Mouse (Mus musculus) Patski (cell line): ENCODE data around the gene Plk4. TPM values are rescaled to one million over a fixed set of nuclear protein-coding genes. Genes with fewer than 3 reads are reported as not detected.

Source experiments
- ATAC-seq: fragments of 100-300 bp; one replicate; pipeline ENCODE4 v1.8.0; 2021
- CTCF ChIA-PET: fragments of 350-600 bp; sonication (Branson Sonifier 250); formaldehyde crosslinking; loops from one replicate; lab custom pipeline; 2022; ENCODE audit warnings: inconsistent platforms; lab: Charles Lee
- POLR2A ChIA-PET: fragments of 350-600 bp; sonication (Branson Sonifier 250); formaldehyde crosslinking; loops from one replicate; lab custom pipeline; 2022; ENCODE audit warnings: antibody characterized with exemption, inconsistent platforms; lab: Charles Lee
- DNase-seq: peaks from one replicate; pipeline ENCODE4 v3.0.0-alpha.2; 2011; ENCODE audit warnings: low read depth, low spot score
- H3K27me3 ChIP-seq: fragments of 371-371 bp; one replicate; pipeline ENCODE4 v1.5.1; 2021
- CTCF ChIP-seq: fragments of 100-300 bp; IDR thresholded peaks from one replicate; pipeline ENCODE4 v1.5.1; 2021
- in situ Hi-C: fragments of 300-500 bp; cut with MboI; formaldehyde crosslinking; loops from 3 replicates; pipeline ENCODE4 v1.11.1; 2018; ENCODE audit warnings: low pct_unique_long_range_greater_than_20kb, mixed read lengths
- polyA plus RNA-seq: library from polyadenylated mRNA; unstranded; gene quantifications from one replicate; pipeline ENCODE4 v1.2.3, GENCODE M21; 2021

The Plk4 gene
- polyA plus RNA-seq = 36.7 TPM

- ChIA-PET POLR2A (interaction anchor here (0.7 to 2.2 kb wide), 3 partner anchors 12 to 259 kb away, joined by 3 to 8 read pairs (median 7); no protein-coding TSS in a partner anchor), CTCF (interaction anchor here (0.6 to 1.6 kb wide), 4 partner anchors 8 to 26 kb away, joined by 3 read pairs; no protein-coding TSS in a partner anchor)
- in situ Hi-C loops = no loop called here
- peak; percentile 68 for ATAC-seq
- DNase-seq = peak; percentile 93
- TF ChIP-seq CTCF = no peak
- H3K27me3 ChIP-seq = no peaks in the 10 kb centered on the region
Measured at GRCm38 (mm10) chr3:40799530-40800372, at the start of gene Plk4. Gene Plk4, plus strand, starts transcription at chr3:40800019.

GRCm38 (mm10) chr3:40760746-40761145 lies 39.1 kb upstream of the Plk4 start:
- ChIA-PET CTCF (interaction anchor here (1.3 to 2.1 kb wide), 3 partner anchors 9 to 232 kb away, joined by 3 to 5 read pairs (median 5); no protein-coding TSS in a partner anchor), POLR2A (no interaction called here)
- DNase-seq = no peak
- in situ Hi-C loops = no loop called here
- ATAC-seq = no peak
- TF ChIP-seq CTCF = no peak
- H3K27me3 ChIP-seq = no peaks in the 10 kb centered on the region

DNA sequence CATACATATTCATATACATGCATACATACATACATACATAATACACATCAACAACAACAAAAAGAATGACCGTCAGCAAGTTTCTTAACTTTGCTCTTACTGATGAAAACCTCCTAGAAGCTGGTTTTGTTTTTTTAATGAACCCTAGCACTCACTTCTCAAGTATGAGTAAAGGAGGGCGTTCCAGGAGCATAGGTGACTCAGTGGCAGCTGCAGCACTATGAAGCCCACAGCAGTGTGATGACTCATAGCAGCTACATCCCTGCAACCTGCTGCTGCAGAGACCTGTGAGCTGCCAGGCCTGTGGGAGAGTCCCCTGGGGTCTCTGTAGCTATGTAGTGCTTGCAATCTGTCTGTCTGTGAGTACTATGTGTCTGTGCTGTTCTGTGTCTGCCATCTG lies 38.5 kb upstream of the Plk4 start:
- peak; percentile 84 for ATAC-seq
- POLR2A ChIA-PET = no interaction called here
- in situ Hi-C loops = no loop called here

DNA sequence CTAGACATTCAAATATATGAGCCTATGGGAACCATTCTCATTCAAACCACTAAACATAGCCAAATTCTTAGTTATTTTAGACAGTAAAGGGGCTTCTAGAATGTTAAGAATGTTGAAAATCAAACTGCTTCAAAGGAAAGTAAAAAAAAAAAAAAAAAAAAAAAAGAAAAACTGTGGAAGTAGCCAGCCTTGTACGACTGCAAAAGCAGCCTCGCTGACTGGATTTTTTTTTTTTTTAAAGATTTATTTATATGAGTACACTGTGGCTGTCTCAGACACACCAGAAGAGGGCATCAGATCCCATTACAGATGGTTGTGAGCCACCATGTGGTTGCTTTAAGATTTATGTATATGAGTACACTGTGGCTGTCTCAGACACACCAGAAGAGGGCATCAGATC lies 6.0 kb upstream of the Plk4 start:
- ATAC-seq = no peak
- no peak for DNase-seq
- CTCF ChIA-PET = no interaction called here
- POLR2A ChIA-PET = no interaction called here
- in situ Hi-C loops = no loop called here
- TF ChIP-seq CTCF = peak; percentile 35
- H3K27me3 ChIP-seq = no peaks in the 10 kb centered on the region

More for the DNA sequence above, 38.5 kb upstream of the Plk4 start:
- H3K27me3 ChIP-seq = no peaks in the 10 kb centered on the region
- no peak for TF ChIP-seq CTCF
- DNase-seq = peak; percentile 48
- CTCF ChIA-PET = interaction anchor here (1.3 to 2.1 kb wide), 2 partner anchors 10 to 233 kb away, joined by 3 to 5 read pairs; no protein-coding TSS in a partner anchor

- no peaks in the 10 kb centered on the region for H3K27me3 ChIP-seq
- CTCF ChIA-PET = interaction anchor here (0.9 to 2.6 kb wide), 11 partner anchors 9 to 273 kb away, joined by 3 to 19 read pairs (median 3); no protein-coding TSS in a partner anchor
- ATAC-seq (peak; percentile 53), DNase-seq (no peak)
- in situ Hi-C loops = no loop called here
- no peak for TF ChIP-seq CTCF
- POLR2A ChIA-PET = no interaction called here
Measured at GRCm38 (mm10) chr3:40798054-40798453, 1.8 kb upstream of the Plk4 start.

DNA sequence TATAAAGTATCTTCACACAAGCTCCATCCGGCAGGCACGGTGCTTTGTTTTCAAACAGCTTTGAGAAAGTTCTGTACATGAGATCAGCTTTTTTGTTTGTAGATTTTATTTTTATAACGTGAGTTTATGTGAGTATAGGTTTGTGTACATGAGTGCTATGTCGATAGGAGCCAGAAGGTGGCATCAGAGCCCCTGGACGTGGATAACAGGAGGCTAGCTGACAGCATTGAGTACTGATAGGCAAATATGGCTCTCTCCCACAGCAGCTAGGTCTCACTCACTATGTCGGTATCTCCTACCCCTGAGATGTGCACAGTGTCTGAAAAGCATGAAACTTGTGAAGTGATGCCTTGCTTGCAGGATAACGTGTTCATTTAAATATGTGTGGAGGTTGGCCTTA lies 1.3 kb upstream of the Plk4 start:
- H3K27me3 ChIP-seq = no peaks in the 10 kb centered on the region
- DNase-seq = no peak
- in situ Hi-C loops = no loop called here

DNA sequence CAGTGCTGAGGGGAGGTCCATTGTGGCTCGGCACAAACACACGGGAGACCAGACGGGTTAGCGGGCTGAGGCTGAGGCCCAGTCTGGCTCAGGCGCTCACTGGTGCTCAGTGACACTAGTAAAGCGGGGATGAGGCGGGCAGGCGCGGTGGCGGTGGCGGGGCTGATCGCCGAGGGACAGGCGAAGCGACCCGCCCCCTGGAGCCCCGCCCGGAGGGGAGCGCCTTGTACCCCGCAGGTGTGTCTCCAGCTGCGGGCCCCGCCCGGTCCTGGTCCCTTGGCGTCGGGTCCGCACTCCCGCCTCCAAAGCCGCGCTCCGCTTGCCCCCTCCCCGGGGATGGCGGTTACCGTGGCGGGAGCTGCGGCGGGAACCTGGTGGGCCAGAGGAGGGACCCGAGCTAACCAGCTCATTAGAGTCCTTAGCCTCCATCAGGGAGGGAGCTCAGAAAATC lies 579 bp downstream of the Plk4 start:
- in situ Hi-C loops = no loop called here
- no peak for DNase-seq
- peak; percentile 49 for ATAC-seq
- CTCF ChIA-PET = interaction anchor here (0.6 to 1.3 kb wide), 4 partner anchors 8 to 27 kb away, joined by 3 to 4 read pairs (median 3); no protein-coding TSS in a partner anchor
- no peaks in the 10 kb centered on the region for H3K27me3 ChIP-seq
- POLR2A ChIA-PET = interaction anchor here (0.6 to 2.2 kb wide), 4 partner anchors 12 to 266 kb away, joined by 3 to 8 read pairs (median 5); no protein-coding TSS in a partner anchor
- TF ChIP-seq CTCF = no peak

More for the DNA sequence above, 1.3 kb upstream of the Plk4 start:
- peak; percentile 86 for TF ChIP-seq CTCF
- ChIA-PET POLR2A (no interaction called here), CTCF (interaction anchor here (1.1 to 2.6 kb wide), 9 partner anchors 10 to 274 kb away, joined by 3 to 19 read pairs (median 5); no protein-coding TSS in a partner anchor)
- peak; percentile 70 for ATAC-seq

- ChIA-PET POLR2A (no interaction called here), CTCF (no interaction called here)
- in situ Hi-C loops = no loop called here
Measured at GRCm38 (mm10) chr3:40806871-40807270, 7.1 kb downstream of the Plk4 start.

DNA sequence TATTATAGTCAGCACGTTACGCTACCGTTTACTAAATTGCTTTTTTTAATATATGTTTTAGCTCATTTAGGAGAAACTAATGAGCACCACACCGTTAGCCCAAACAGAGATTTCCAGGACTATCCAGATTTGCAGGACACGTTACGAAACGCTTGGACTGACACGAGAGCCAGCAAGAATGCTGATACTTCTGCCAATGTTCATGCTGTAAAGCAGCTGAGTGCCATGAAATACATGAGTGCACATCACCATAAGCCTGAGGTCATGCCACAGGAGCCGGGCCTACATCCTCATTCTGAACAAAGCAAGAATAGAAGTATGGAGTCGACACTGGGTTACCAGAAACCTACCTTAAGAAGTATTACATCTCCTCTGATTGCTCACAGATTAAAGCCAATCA lies 8.9 kb downstream of the Plk4 start:
- peak; percentile 44 for ATAC-seq
- POLR2A ChIA-PET = no interaction called here
- in situ Hi-C loops = no loop called here

More at GRCm38 (mm10) chr3:40806871-40807270, 7.1 kb downstream of the Plk4 start:
- TF ChIP-seq CTCF = no peak
- H3K27me3 ChIP-seq = no peaks in the 10 kb centered on the region
- ATAC-seq (no peak), DNase-seq (no peak)

GRCm38 (mm10) chr3:40809894-40810293 lies 10.1 kb downstream of the Plk4 start:
- DNase-seq (no peak), ATAC-seq (no peak)
- no peaks in the 10 kb centered on the region for H3K27me3 ChIP-seq
- CTCF ChIA-PET = interaction anchor here (1.0 to 2.2 kb wide), 6 partner anchors 9 to 36 kb away, joined by 3 to 9 read pairs (median 3); no protein-coding TSS in a partner anchor
- POLR2A ChIA-PET = no interaction called here
- TF ChIP-seq CTCF = no peak
- in situ Hi-C loops = no loop called here

More for the DNA sequence above, 8.9 kb downstream of the Plk4 start:
- DNase-seq = no peak
- H3K27me3 ChIP-seq = no peaks in the 10 kb centered on the region
- CTCF ChIA-PET = interaction anchor here (1.0 to 2.2 kb wide), 4 partner anchors 11 to 37 kb away, joined by 3 to 9 read pairs (median 3); no protein-coding TSS in a partner anchor
- TF ChIP-seq CTCF = no peak
